Mouse (Mus musculus) urinary bladder, postnatal 25 days (tissue): ENCODE measurements around the gene Ano1.
A peak's percentile ranks its signal among the peaks of the same experiment; 100 is the strongest.

Experiments
- DNase-seq: peaks from one replicate; pipeline ENCODE4 v3.0.0; 2022; ENCODE audit warnings: low spot score

The Ano1 gene

GRCm38 (mm10) chr7:144634875-144635274 is 116.9 kb downstream of the Ano1 start:
- no peak for DNase-seq

- no peak for DNase-seq
Observed at GRCm38 (mm10) chr7:144634450-144634849, 117.3 kb downstream of the Ano1 start.

- no peak for DNase-seq
Observed at GRCm38 (mm10) chr7:144632321-144632720, 119.5 kb downstream of the Ano1 start.

GRCm38 (mm10) chr7:144630622-144631021 is 121.2 kb downstream of the Ano1 start:
- DNase-seq, result no peak

- DNase-seq, result no peak
Observed at GRCm38 (mm10) chr7:144628334-144628915, 123.3 kb downstream of the Ano1 start.

- no peak for DNase-seq
Observed at GRCm38 (mm10) chr7:144627606-144628333, 124.0 kb downstream of the Ano1 start.

GRCm38 (mm10) chr7:144626042-144626441 is 125.7 kb downstream of the Ano1 start:
- DNase-seq, result no peak

- DNase-seq, result no peak
Observed at GRCm38 (mm10) chr7:144620721-144621681, 130.8 kb downstream of the Ano1 start.

GRCm38 (mm10) chr7:144620315-144620714 is 131.5 kb downstream of the Ano1 start:
- no peak for DNase-seq

- DNase-seq, result no peak
Observed at GRCm38 (mm10) chr7:144615343-144615742, 136.4 kb downstream of the Ano1 start.

- DNase-seq, result no peak
Observed at GRCm38 (mm10) chr7:144612829-144613228, 138.9 kb downstream of the Ano1 start.

GRCm38 (mm10) chr7:144612351-144612750 is 139.4 kb downstream of the Ano1 start:
- no peak for DNase-seq

- no peak for DNase-seq
Observed at GRCm38 (mm10) chr7:144611595-144611994, 140.2 kb downstream of the Ano1 start.

GRCm38 (mm10) chr7:144609568-144609967 is 142.2 kb downstream of the Ano1 start:
- DNase-seq, result no peak

GRCm38 (mm10) chr7:144607862-144608261 is 143.9 kb downstream of the Ano1 start:
- no peak for DNase-seq

GRCm38 (mm10) chr7:144604735-144605134 is 147.0 kb downstream of the Ano1 start:
- DNase-seq, result no peak

- DNase-seq, result no peak
Observed at GRCm38 (mm10) chr7:144604291-144604690, 147.5 kb downstream of the Ano1 start.

- DNase-seq, result no peak
Observed at GRCm38 (mm10) chr7:144600333-144600900, 151.4 kb downstream of the Ano1 start.

GRCm38 (mm10) chr7:144589508-144589907 is 162.3 kb downstream of the Ano1 start:
- no peak for DNase-seq

GRCm38 (mm10) chr7:144587291-144587690 is 164.5 kb downstream of the Ano1 start:
- DNase-seq, result no peak

GRCm38 (mm10) chr7:144585648-144586047 is 166.1 kb downstream of the Ano1 start:
- peak; percentile 70 for DNase-seq

- DNase-seq, result peak; percentile 36
Observed at GRCm38 (mm10) chr7:144583619-144584018, 168.2 kb downstream of the Ano1 start.
